Mouse (Mus musculus) right cerebral cortex, postnatal 36 days (tissue): ENCODE data around the gene Ddhd1.
"Not testable (repeated sequence)": the region's sequence is repeated elsewhere in the genome, so short reads cannot be mapped to it uniquely, and the experiment has no call there.

Source experiments
- DNase-seq, 2 experiments: peaks; one replicate each; pipeline ENCODE4 v3.0.0; 2022; ENCODE audit warnings: low spot score in 2 of 2, mixed read lengths in 1 of 2

Ddhd1 gene

DNA sequence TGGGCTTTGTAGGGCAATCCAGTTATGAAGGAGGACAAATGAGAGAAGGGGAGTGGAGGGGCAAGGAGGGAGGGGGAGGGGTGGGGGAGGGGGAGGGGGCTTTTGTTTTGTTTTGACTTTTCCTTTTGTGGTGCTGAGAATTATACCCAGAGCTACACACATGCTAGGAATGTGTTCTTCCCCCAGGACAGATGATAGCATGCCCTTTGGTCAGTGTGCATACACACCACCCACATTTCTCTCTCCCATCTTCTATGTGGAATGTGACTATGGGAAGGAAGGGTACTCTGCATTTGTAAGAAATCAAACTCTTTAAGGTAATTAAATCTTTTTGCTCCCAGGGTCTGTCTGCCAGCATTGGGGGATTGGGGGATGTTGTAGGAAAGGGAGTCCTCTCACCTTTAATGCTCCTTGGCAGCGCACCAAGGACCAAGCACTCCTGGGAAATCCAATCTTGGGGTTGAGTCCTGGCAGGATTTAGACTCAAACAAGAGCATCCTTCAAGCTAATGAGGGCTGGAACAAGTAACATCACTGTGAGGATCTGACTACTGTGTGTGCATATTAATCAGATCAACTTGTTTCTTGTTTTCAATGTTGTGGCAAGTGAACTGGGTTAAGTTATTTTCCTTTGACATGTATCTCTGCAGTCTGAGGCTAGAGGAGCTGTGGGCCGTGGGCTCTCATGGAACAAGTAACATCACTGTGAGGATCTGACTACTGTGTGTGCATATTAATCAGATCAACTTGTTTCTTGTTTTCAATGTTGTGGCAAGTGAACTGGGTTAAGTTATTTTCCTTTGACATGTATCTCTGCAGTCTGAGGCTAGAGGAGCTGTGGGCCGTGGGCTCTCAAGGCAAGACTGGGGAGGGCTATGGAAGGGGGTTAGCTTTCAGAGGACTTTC is 76.8 kb downstream of the Ddhd1 start:
- DNase-seq, result not testable (repeated sequence)

DNA sequence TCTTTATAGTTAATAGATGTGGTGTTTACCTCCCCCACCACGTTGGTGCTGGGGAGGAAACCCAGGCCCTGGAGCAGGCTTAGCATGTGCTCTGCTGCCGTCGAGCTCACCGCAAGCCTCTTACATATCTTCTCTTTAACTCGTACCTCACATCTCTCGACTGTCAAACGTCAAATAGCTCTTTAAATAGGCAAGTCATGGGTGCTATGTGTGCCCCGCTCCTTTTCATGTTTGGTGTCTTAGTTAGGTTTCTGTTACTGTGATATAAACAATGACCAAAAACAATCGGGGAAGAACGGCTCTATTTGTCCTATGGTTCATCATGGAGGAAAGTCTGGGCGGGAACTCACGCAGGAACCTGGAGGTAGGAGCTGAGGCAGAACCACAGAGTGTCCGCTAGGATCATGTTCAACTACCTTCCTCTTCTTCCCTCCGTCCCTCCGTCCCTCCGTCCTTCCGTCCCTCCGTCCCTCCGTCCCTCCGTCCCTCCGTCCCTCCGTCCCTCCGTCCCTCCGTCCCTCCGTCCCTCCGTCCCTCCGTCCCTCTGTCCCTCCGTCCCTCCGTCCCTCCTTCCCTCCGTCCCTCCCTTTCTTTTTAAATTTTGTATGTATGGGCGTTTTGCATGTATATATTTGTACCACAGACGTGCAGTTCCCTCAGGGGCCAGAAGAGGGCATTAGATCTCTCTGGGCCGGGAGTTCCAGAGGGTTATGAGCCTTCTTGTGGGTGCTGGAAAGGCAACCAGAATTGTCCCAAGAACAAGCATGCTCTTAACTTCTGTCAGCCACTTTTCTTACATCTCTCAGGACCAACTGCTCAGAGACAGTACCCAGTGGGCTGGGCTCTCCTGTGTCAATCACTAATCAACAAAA is 91.6 kb downstream of the Ddhd1 start:
- DNase-seq, result no peak

DNA sequence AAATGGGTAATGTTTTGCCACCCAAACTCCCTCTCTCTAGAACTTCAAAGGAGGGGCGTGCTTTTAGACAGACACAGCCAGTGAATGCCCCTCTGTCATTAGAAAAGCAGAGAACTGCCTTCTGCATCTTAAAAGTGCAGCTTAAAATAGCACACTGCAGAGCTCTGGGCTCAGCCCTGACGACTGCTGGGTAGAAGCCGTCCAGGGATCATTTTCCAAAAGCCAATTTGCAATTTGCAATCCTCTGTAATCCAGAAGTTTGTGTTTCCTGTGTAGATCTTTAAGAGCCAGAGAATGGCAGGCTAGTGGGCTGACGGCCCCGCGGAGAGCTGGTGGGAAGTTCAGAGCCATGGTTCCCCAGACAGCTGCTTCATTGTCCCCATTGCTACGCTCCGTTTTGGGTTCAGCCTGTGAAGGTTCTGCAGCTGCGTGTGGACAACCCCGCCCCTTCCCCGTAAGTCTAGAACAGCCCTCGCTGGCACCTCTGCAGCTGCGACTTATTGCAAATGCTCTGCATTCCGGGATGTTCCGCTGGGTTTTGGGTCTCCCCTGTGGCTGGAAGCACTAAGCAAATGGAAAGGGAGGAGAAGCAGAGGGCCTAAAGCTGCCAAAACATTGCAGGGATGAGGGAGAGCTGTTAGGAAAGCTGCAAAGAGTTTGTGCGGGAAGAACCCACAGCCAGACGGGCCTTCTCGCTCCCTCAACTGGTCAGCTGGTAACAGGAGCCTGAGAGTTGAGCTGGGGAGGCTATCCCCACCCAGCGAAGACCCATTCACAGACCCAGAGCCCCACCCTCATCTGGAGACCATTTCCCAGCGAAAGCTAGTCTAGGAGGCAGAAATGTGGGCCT is 92.5 kb downstream of the Ddhd1 start:
- no peak for DNase-seq

DNA sequence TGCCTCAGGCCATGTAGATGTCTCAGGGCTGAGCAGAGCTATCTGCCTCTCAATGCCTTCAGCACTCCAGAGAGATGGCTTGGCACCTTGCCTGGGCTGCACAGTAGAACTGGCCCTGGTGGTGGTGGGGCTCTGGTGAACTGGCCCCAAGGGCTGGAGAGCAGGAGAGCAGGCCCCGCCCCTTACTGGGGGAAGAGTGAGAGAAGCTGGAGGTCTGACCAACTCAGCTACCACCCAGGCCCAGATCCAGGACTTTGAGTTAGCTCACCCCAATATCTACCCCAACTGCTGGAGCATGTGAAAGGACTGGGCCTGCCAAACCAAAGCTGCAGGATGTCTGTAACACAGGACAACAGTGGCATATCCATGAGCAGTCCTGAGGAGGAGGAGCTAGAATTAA is 94.4 kb downstream of the Ddhd1 start:
- no peak for DNase-seq

DNA sequence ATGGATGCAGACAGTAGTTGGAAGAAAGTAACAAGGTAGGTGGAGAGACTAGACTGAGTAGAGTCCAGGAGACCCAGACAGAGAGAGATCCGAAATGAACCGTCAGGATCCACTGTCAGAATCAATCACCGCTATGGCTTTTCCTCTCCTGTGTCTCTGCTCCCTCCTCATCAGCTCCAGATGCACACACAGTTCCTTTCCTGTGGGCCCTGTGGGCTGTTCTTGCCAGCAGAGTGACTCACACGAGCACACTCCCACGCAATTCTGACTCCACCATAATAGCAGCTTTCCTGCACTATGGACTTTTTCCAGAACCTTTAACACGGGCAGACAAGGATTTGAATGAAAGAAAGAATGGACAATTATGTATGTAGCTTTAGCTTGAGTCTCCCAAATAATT is 96.3 kb downstream of the Ddhd1 start:
- peak in 1 of 2 experiments; percentile 76 for DNase-seq

DNA sequence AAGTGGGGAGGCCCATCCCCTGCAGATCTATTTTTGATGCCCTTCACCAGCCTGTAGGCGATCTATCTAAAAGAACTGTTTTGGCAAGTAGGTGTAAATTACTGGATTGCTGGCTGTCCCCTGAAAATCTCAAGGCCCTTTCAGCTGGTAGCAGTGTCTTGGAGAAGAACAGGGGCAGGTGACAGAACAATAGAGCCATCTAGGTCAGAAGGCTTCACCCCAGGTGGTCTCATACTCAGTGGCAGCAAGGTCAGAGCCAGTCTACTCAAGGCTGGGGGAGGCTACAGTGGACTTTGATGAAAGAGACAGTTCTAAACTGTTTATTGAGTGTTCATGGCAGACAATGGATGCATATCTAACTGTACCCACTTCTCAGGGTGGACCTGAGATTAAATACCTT is 98.9 kb downstream of the Ddhd1 start:
- DNase-seq, result no peak

DNA sequence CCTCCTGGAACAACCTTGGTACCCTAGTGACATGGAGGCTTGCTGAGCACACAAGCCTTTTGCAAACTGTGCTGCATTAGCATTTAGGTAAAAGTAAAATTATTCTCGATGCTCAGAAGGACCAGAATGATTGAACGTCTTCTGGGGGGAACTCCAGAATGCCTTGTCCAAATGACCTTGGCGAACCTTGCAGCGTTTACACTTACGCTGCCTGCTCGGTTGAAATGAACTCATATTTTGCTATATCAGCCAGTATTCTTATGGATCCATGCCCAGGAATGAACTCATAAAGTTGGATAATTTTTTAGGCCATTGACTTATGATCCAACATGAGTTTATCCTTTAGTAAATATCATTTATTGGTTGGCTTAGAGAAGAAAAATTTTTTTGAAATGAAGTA is 103.6 kb downstream of the Ddhd1 start:
- DNase-seq, result no peak

DNA sequence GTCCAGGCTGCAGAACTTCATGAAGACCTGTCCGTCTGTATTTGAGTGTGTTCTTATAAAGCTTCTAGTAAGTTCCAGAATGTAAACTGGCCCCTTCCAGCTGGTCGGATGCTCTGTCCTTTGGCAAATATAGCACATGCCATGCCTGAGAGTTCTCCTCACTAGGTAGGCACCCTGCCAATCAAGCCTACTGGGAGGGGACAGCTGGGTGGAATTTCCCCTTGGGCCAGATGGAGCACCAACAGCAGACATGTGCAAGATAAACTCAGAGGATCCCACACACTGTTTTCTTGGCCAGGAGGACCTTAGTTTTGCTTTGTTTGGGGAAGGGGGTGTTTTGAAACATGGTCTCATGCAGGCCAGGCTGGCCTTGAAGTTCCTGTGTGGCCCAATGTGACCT is 104.1 kb downstream of the Ddhd1 start:
- DNase-seq, result no peak

DNA sequence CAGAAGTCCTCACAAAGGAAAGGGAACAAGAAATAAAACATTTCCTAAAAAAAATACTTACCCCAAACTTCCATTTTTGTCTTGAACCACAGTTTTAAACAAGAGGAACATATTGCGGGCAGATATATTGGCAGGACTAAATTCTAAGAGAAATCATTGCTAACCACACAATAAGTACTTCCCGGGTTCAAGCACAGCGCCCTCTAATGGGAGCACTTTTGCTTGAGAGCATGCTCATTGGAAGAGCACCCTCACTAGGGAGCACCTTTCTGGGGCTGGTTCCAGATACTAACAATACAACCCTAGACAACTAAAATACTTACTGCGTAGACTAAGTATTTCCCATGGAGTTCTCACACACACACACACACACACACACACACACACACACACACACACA is 105.5 kb downstream of the Ddhd1 start:
- no peak for DNase-seq

DNA sequence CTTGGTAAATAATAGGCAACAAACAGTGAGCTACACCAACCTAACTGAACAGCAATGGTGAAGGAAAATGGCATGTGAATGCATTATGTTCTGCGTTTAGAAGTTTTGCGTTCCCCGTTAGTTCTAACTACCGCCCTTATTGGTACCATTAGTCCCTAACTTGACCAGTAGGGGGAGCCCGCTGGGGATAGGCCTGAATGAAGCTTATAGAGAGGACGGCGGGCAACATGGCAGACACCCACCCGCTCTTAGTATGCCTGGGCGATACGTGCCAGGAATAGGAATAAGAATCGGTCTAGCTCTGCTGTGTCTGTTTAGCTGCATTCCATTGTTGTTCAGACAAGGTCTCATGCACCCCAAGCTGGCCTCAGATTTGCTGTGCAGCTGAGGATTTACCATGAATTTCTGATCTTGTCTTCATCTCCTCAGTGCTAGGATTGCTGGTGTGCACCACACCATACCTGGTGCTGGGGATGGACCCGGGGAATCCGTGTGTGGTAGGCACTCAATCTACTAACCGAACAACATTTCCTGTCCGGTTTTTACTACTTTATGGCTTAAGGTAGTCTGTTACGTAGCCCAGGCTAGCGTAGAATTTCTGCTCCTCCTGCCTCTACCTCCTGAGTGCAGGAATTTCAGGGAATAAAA is 106.7 kb downstream of the Ddhd1 start:
- DNase-seq, result no peak

DNA sequence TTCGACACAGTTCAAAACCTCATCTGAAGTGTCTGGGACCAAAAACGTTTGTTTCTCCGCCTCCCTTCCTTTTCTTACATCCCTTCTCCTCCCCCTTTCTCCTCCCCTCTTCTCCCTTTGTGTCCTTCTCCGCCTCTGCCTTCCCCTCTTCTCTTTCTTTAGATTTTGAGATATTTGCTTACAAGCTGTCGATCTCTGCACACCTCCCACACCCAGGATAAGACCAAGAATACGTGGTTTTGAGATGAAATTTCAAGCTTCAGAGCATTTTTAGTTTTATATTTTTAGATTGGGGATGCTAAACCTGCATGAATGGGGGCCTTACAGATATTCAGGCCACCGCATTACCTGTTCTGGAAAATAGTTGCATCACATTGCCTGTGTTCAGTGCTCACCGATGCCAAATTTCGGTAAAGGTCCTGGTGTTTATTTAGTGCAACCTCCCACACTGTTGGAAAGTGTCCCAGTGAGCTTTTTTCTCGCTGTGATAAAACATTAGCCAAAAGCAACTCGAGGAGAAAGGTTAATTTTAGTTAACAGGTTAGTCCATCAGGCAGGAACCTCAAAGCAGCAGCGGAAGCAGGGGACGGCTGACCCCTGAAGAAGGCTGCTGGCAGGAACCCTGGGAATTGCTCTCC is 107.8 kb downstream of the Ddhd1 start:
- DNase-seq, result no peak

DNA sequence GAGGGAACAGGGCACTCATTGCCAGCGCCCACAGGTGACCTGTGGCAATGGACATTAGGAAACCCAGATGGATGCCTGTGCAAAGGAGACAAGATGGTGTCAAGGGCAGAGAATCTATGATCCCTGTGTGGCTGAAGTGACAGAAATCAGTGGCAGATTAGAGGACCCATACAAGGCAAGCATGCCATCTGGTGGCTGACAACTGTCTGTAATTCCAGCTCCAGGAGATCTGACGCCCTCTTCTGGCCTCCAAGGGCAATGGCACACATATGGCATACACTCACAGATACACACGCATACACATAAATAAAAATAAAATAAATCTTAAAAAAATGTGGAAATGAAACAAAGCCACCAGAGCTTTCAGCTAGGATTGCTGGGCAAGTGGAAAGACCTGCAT is 109.8 kb downstream of the Ddhd1 start:
- DNase-seq, result no peak

DNA sequence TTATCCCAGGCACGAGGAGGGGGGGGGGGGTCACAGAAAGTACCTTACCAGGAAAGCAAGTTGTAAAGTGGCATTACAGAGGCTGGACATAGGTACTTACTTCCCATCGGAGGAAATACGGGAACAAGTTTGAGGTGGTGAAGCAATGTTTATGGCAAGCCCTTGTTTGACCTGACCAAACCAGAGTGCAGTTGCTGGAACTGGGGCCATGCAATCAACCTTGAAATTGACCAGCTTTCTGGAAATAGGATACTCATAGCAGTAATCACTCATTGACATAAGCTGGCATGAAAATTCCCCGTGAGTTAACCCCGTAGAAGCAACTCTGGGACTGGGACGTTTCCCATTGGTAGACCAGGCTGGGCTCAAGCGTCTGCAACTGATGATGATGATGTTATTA is 113.0 kb downstream of the Ddhd1 start:
- DNase-seq, result no peak

DNA sequence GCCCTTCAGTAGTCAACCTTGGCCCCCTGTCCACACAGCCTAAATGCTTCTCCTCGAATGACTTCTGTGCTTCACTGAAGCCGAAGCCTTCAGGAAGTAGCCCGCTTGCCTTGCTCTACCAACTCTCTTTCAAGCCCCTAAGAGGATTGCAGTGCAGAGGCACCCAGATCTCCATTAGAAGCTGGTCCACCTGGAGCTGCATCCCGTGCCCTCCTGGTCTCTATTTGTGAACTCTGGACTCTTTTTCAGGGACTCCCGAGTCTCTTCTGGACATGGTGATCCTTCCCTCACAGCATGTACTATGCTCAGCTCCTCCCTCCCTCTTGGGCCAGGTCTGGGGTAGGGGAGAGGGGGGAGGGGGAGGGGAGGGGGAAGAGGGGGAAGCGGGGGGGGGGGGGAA is 113.9 kb downstream of the Ddhd1 start:
- DNase-seq, result no peak

DNA sequence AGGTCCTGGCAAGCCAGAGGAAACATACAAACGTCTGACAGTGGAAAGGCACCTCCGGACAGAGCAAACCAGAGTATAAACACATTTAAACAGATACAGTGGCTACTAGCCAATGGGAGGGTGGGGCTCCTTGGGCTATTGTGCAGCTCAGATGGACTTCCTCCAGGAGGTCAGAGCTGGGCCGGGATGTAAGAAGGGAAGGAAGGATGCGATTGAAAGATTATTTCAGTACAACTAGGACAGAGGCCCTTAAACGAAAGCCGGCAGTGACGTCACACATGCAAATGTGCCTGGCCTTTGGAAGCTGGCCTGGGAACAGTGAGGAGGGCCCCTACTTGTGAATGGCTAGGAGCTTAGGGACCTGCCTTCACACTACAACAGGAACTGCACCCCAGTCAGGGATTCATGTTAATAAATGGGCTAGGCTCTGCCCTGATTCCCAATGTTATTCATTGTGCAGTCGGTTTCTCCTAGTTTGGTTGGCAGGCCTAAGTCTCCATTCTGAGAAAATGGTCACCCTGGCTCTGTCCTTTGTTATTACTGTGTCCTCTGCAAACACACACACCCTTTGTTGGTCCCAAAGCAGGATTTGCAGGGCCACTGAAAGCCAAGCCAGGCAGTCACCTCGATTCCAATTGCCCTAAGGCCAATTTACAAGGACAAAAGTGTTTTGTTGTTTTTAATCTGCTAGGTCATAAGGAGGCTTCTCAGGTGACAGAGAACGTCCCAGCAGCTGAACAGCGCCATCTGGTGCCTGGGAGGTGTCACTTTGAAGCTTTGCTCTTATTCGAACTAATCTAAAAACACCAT is 118.1 kb downstream of the Ddhd1 start:
- DNase-seq, result no peak
